Mouse (Mus musculus) v-Abl transformed pro-B cells (cell line): Measurements from ENCODE around the gene Snx8.
"Not testable (repeated sequence)": the region's sequence is repeated elsewhere in the genome, so short reads cannot be mapped to it uniquely, and the experiment has no call there.

Experiments
- in situ Hi-C, 2 experiments: fragments of 400-800 bp; cut with MboI; formaldehyde crosslinking; loops; one replicate each; pipeline ENCODE4 v1.15.1; 2025; ENCODE audit not compliant: unreplicated experiment in 2 of 2

The Snx8 gene

GRCm38 (mm10) chr5:140387816-140388510 is 1.1 kb downstream of the Snx8 start:
- in situ Hi-C loops, result no loop called here

DNA sequence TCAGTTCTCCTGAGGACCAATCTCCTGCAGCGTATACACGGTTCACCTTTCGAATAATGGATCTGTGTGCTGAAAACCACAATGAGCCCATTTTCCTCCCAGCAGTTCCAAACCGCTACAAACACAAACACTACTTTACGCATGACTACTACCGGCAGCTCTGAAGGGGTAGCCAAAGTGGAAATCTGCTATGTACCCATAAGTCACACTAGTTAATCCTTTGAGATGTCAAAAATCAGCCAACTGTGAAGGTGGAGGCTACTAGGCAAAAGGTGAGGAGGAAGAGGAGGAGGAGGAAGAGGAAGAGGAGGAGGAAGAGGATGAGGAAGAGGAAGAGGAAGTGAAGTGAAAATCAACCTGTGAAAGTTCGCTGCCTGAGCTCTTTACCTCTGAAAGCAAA is 1.8 kb downstream of the Snx8 start:
- in situ Hi-C loops, result no loop called here

DNA sequence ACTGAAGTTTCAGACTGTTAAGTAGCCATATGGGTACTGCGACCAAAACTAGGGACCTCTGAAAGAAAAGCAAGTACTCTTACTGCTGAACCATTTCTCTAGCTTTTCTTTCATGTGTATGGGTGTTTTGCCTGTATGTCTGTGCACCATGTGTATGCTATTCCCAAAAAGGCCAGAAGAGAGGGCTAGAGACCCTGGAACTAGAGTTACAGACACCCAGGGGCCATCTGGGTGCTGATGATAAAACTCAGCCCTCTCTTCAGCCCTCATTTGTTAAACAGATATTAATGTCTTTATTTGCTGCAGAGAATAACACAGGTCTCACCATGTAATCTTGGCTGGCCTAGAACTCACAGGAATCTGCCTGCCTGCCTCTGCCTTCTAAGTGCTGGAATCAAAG is 4.6 kb downstream of the Snx8 start:
- in situ Hi-C loops, result no loop called here

DNA sequence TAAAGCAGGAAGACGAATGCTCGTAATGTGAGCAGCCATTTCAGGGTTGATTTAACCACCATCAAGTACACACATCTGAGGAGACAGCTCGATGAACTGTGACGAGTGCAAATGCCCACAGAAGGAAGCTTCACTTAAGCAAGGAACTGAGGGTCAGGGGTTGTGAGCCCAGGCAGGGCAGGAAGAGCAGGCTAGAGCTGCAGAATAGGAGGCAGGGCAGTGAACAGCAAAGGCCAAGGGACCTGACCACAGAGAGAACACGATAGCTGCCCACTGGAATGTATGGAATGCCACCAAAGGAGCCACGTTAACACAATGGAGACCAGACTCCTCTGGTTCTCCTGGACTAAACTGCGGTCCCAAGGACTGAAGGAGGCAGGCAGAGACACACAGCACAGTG is 5.5 kb downstream of the Snx8 start:
- in situ Hi-C loops, result no loop called here

DNA sequence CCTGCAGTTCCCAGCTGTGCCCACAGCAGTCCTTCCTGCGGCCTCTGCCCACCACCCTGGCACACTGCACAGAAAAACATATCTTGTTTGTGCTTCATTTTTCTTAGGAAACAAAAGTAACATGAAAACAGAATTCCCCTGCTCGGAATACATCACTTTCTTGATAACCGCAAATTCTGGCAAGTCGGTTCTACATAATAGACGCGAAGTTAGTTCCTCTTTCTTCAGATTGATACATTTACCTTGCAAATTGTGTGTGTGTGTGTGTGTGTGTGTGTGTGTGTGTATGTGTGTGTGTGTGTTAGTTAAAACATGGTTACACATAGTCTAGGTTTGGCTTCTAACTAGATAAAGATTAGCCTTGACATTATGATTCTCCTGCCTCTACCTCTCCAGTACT is 6.4 kb downstream of the Snx8 start:
- in situ Hi-C loops, result no loop called here

DNA sequence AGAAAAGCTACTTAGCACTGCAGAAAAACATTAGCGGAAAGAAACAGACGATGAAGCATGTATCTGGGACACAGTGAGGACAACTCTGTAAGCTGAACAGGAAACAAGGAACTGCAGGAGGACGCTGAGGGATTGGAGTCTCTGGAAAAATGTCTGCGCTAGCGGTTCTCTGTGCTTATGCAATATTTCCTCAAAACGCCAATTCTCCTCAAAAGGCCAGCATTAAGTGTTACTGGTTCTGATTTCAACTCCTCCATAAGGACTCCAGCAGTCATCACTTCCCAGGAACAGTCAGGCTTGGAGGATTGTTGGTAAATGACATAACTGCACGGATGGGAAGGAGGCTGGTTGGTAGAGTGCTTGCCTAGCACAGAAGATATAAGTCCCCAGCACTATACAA is 7.9 kb downstream of the Snx8 start:
- in situ Hi-C loops, result no loop called here

DNA sequence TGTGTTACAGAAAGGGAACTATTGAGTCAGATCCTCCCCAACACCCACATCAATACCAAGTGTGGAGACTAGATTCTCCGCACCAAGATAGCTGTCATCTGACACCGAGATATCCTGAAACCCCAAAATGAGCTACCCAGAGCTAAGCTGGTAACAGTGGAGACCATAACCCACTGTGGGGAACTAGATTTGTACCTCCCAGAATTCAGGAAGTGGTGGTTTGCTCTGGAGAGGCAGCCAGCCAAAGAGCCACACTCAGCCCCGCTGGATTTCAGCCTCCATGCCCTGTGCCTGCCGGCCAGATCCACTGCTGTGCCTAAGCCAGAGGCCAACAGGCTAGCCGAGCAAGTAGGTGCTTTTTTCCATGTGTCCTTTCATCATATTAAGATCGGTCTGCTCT is 9.8 kb downstream of the Snx8 start:
- in situ Hi-C loops, result no loop called here

DNA sequence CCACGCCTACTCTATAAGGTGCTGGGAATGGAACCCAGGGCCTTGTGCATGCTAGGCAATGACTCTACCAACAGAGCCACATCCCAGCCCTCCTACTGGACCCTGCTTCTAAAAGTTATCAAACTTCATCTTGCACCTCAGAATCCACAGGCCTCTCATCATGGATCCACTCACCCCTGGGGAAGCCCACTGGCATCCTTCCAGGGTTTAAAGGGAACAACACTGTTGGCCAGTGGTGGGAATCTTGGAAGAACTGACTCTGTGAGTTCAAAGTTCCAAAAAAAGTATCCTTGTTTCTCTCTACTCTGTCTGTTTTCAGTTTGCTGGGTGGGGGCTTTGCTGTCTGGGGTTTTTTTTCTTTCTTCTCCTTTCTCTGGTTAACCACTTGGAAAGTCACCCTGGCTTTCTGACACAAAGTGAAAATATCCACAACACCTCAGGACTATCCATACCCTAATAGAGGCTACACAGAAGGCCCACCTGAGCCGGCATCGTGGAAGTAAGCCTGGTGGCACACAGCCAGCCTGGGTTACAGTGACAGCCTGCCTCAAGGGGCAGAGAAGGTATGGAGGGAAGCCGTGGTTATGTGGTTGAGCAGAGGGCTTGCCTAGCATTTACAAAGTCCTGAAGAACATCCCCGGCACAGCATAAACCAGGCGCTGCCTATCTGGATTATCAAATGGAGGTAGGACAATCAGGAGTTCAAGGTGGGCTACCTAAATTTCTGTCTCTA is 10.8 kb downstream of the Snx8 start:
- in situ Hi-C loops, result no loop called here

DNA sequence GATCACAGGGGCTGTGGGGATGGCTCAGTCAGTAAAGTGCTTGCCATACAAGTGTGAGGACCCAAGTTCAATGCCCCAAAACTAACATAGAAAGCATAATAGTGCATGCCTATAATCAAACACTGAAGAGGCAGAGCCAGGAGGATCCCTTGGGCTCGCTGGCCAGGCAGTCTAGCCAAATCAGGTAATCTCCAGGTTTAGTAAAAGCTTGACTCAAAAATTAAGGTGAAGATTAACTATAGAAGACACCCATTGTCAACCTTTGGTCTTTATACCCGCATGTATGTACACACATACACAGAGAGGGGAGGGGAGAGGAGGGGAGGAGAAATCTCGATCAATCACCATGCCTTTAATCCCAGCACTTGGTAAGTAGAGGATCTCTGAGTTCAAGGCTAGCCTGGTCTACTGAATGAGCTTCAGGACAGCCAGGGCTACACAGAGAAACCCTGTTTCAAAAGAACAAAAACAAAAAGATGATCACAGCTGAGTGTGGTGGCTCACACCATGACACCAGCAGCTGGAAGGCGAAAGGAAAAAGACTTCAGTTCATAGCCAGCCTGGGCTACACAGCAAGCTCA is 13.7 kb downstream of the Snx8 start:
- in situ Hi-C loops, result no loop called here

- in situ Hi-C loops, result no loop called here
Observed at GRCm38 (mm10) chr5:140374226-140374625, 14.8 kb downstream of the Snx8 start.

- in situ Hi-C loops, result no loop called here
Observed at GRCm38 (mm10) chr5:140373711-140374110, 15.4 kb downstream of the Snx8 start.

DNA sequence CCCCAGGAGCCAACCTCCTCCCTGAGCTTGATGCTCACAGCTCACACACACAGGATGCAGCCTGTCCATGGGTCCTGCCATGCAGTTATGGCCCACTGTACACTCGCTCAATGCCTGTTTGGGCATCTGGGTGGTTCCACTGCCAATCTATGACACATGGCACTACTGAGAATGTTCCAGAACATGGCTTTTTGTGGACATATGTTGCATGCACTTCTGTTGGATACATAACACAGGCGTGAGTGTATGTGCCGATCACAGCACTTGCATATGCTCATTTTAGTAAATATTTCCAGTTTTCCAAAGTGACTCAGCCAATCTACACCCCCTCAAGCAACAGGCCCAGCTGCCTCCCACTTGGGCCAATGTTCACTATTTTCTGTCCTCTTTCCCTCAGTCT is 17.4 kb downstream of the Snx8 start:
- in situ Hi-C loops, result no loop called here

- in situ Hi-C loops, result no loop called here
Observed at GRCm38 (mm10) chr5:140370446-140371254, 18.4 kb downstream of the Snx8 start.

DNA sequence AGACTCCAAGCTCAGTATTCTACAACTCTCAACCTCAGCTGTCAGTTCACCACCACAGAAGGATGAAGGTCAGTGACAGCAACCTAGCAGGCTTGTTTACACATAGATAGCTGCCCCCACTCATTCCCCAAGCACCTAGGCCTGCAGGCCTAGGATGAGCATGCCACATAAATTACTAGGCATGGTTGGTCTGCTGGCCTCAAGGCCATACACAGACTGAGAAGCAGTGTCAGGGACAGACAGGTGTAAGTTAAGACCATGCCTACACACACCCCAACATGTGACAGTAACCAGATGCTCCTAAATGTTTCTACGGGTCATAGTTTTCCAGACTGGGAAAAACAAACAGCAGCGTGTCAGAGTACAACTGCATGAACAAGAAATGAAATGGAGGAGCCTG is 19.6 kb downstream of the Snx8 start:
- in situ Hi-C loops, result no loop called here

DNA sequence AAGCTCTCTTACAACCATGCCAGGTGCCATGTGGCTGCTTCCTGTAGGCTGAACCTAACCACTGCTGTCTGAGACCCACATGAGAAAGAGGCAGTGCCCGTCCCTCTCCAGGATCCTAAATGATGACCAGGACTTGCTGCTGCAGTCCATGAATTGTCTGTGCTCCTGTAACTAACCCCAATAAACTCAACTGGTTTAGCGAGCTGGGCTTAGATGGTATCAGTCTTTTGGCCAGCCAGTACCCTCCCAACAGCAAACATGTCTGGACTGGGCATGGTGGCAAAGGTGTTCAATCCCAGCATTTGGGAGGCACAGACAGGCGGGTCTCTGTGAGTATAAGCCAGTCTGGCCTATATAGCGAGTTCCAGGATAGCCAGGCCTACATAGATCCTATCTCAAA is 20.1 kb downstream of the Snx8 start:
- in situ Hi-C loops, result no loop called here

GRCm38 (mm10) chr5:140368126-140368525 is 20.9 kb downstream of the Snx8 start:
- in situ Hi-C loops, result not testable (repeated sequence)

DNA sequence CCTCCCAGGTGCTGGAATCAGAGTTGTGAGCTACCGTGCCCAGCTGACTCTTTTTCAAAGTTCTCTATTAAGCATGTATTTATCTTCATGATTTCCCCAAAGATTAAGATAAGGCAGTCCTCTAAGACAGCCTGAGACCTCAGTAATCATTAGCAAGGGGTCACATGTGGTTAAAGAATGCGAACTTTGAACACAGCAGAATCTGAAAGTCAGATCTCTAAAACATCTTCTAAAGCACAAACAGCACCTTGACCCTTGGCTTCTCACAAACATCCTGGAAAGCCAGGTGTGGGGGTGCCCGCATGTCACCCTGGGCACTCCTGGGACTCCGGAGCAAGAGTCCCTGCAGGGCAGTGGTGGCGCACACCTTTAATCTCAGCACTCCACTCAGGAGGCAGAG is 24.6 kb downstream of the Snx8 start:
- in situ Hi-C loops, result no loop called here

- in situ Hi-C loops, result no loop called here
Observed at GRCm38 (mm10) chr5:140359930-140360674, 29.0 kb downstream of the Snx8 start.

DNA sequence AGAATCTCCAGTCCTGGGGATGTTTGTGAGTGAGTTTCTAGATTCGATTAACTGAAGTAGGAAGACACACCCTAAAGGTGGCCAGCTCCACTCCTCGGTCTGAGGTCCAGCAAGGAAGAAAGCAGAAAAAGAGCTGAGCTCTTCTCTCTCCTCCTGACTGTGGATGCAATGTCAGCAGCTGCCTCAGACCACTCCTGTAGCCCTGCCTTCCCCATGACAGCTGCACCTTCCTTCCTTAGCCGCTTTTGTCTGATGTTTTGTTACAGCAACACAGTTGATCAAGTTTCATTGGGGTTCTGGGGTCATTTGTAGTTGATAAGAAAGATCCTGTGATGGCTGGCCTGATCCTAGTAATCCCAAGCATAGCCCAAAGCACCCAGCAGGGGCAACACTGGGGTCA is 31.6 kb downstream of the Snx8 start:
- in situ Hi-C loops, result no loop called here

DNA sequence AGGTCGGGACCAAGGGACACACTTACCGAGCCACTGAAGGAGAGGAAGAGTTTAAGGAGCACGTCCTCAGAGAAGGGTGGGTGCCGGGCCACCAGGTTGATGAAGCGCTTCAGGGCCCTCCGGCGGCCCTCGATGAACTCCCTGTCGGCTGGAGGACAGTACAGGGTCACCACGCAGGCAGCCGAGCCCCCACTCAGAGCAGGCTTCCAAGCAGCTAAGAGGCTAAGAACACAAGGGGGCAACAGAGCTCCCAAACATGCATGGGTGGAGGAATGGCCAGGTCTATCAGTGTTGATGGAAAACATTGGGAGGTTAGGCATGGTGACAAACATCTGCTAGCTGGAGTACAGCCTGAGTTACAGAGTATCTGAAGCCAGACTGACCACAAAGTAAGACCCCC is 33.1 kb downstream of the Snx8 start:
- in situ Hi-C loops, result no loop called here

GRCm38 (mm10) chr5:140352352-140352751 is 36.7 kb downstream of the Snx8 start:
- in situ Hi-C loops, result no loop called here
